Mouse (Mus musculus) hindbrain, embryonic 13.5 days (tissue): ENCODE results near the gene Agrn. TPM values are rescaled to one million over a fixed set of nuclear protein-coding genes. Genes with fewer than 3 reads are reported as not detected.
"Not testable (repeated sequence)": the region's sequence is repeated elsewhere in the genome, so short reads cannot be mapped to it uniquely, and the experiment has no call there.

Source experiments
- ATAC-seq: fragments of 200-750 bp; cut with Nextera tagmentation; 2 replicates; pipeline ENCODE4 v1.8.0; 2017; ENCODE audit warnings: moderate TSS enrichment; ENCODE audit not compliant: low FRiP score
- H3K27ac ChIP-seq: fragments of 300-500 bp; sonication (generic); 2 replicates; pipeline ENCODE4 v1.5.1; 2015; ENCODE audit warnings: inconsistent platforms, mild to moderate bottlenecking, moderate library complexity
- H3K27me3 ChIP-seq: fragments of 300-500 bp; sonication (generic); 2 replicates; pipeline ENCODE4 v1.6.1; 2015; ENCODE audit warnings: mild to moderate bottlenecking, inconsistent platforms
- H3K36me3 ChIP-seq: fragments of 300-500 bp; sonication (generic); 2 replicates; pipeline ENCODE4 v1.6.1; 2015; ENCODE audit warnings: mild to moderate bottlenecking, inconsistent platforms
- H3K4me1 ChIP-seq: fragments of 300-500 bp; sonication (generic); replicated peaks from 2 replicates; pipeline ENCODE4 v1.6.1; 2015; ENCODE audit warnings: inconsistent platforms
- H3K4me2 ChIP-seq: fragments of 300-500 bp; sonication (generic); 2 replicates; pipeline ENCODE4 v1.6.1; 2015; ENCODE audit warnings: inconsistent platforms, mild to moderate bottlenecking, moderate library complexity
- H3K4me3 ChIP-seq: fragments of 300-500 bp; sonication (generic); 2 replicates; pipeline ENCODE4 v1.5.1; 2015; ENCODE audit warnings: mild to moderate bottlenecking, inconsistent platforms
- H3K9ac ChIP-seq: fragments of 300-500 bp; sonication (generic); 2 replicates; pipeline ENCODE4 v1.6.1; 2015; ENCODE audit warnings: mild to moderate bottlenecking, inconsistent platforms
- H3K9me3 ChIP-seq: fragments of 300-500 bp; sonication (generic); 2 replicates; pipeline ENCODE4 v1.6.1; 2016; ENCODE audit warnings: inconsistent platforms
- WGBS: fragments of 180-500 bp; shearing (Covaris S2); methylation state at CpG from one replicate; pipeline ENCODE4 v1.1.7; 2015; 5-methylcytosine and 5-hydroxymethylcytosine counted together
- polyA plus RNA-seq: library from polyadenylated mRNA; unstranded; fragments of >200 nt; fragmentation: Nextera tagmentation; extraction: Ambion mirVana; gene quantifications from 2 replicates; pipeline ENCODE4 v1.2.1, GENCODE M21; 2015

The Agrn gene
- polyA plus RNA-seq, 1 experiment from 2014 or later: 120 TPM

GRCm38 (mm10) chr4:156183747-156184146 is 13.5 kb downstream of the Agrn start:
- Histone ChIP-seq H3K27ac (no peak overlapping the region), H3K4me1 (peaks cover 92% of the 10 kb centered on the region), H3K9ac (peak overlapping the region; percentile 69), H3K4me3 (peak overlapping the region; percentile 62), H3K36me3 (peaks cover 36% of the 10 kb centered on the region), H3K4me2 (peak overlapping the region; percentile 86), H3K9me3 (no peaks in the 10 kb centered on the region), H3K27me3 (no peaks in the 10 kb centered on the region)
- no peak for ATAC-seq
- 86% methylated on average over 5 of the region's 5 CpGs for WGBS

- no peak for ATAC-seq
- H3K4me1 ChIP-seq: peaks cover 31% of the 10 kb centered on the region
- no peak overlapping the region for H3K4me3 ChIP-seq
These were observed 19.7 kb downstream of the Agrn start for GRCm38 (mm10) chr4:156177630-156178029.

GRCm38 (mm10) chr4:156171828-156172227 is 25.5 kb downstream of the Agrn start:
- Histone ChIP-seq H3K27me3 (no peaks in the 10 kb centered on the region), H3K9me3 (no peaks in the 10 kb centered on the region), H3K27ac (no peak overlapping the region), H3K9ac (no peak overlapping the region), H3K4me2 (no peak overlapping the region), H3K36me3 (peaks cover 100% of the 10 kb centered on the region), H3K4me1 (no peaks in the 10 kb centered on the region), H3K4me3 (no peak overlapping the region)
- ATAC-seq: no peak
- 98% methylated on average over 11 of the region's 11 CpGs for WGBS

More at GRCm38 (mm10) chr4:156177630-156178029, 19.7 kb downstream of the Agrn start:
- H3K27me3 ChIP-seq: no peaks in the 10 kb centered on the region
- WGBS: 98% methylated on average over 9 of the region's 9 CpGs
- H3K4me2 ChIP-seq: no peak overlapping the region
- H3K36me3 ChIP-seq: peaks cover 94% of the 10 kb centered on the region
- no peaks in the 10 kb centered on the region for H3K9me3 ChIP-seq
- H3K27ac ChIP-seq: no peak overlapping the region
- no peak overlapping the region for H3K9ac ChIP-seq

- Histone ChIP-seq H3K4me1 (no peaks in the 10 kb centered on the region), H3K9ac (no peak overlapping the region), H3K27me3 (no peaks in the 10 kb centered on the region), H3K9me3 (no peaks in the 10 kb centered on the region), H3K4me3 (no peak overlapping the region), H3K27ac (no peak overlapping the region), H3K4me2 (no peak overlapping the region), H3K36me3 (peaks cover 100% of the 10 kb centered on the region)
- ATAC-seq: no peak
- WGBS: 97% methylated on average over 10 of the region's 10 CpGs
These were observed 28.2 kb downstream of the Agrn start for GRCm38 (mm10) chr4:156169129-156169528.

- WGBS: 97% methylated on average over 8 of the region's 8 CpGs
- no peak for ATAC-seq
These were observed 28.7 kb downstream of the Agrn start for GRCm38 (mm10) chr4:156168611-156169010.

GRCm38 (mm10) chr4:156166477-156166876 is 30.8 kb downstream of the Agrn start:
- H3K9ac ChIP-seq: no peak overlapping the region
- H3K27me3 ChIP-seq: no peaks in the 10 kb centered on the region
- no peak overlapping the region for H3K27ac ChIP-seq
- H3K9me3 ChIP-seq: peaks cover 9% of the 10 kb centered on the region
- H3K4me3 ChIP-seq: no peak overlapping the region
- no peak for ATAC-seq
- no peaks in the 10 kb centered on the region for H3K4me1 ChIP-seq
- WGBS: 90% methylated on average over 9 of the region's 9 CpGs
- no peak overlapping the region for H3K4me2 ChIP-seq
- peaks cover 99% of the 10 kb centered on the region for H3K36me3 ChIP-seq

More at GRCm38 (mm10) chr4:156168611-156169010, 28.7 kb downstream of the Agrn start:
- H3K4me1 ChIP-seq: no peaks in the 10 kb centered on the region
- H3K27me3 ChIP-seq: no peaks in the 10 kb centered on the region
- H3K4me2 ChIP-seq: no peak overlapping the region
- no peak overlapping the region for H3K9ac ChIP-seq
- H3K9me3 ChIP-seq: no peaks in the 10 kb centered on the region
- H3K27ac ChIP-seq: no peak overlapping the region
- H3K36me3 ChIP-seq: peaks cover 100% of the 10 kb centered on the region
- no peak overlapping the region for H3K4me3 ChIP-seq

GRCm38 (mm10) chr4:156154771-156155170 is 42.5 kb downstream of the Agrn start:
- Histone ChIP-seq H3K4me2 (no peak overlapping the region), H3K27me3 (no peaks in the 10 kb centered on the region), H3K9me3 (peaks cover 18% of the 10 kb centered on the region), H3K4me3 (no peak overlapping the region), H3K36me3 (no peaks in the 10 kb centered on the region), H3K4me1 (no peaks in the 10 kb centered on the region), H3K9ac (no peak overlapping the region), H3K27ac (no peak overlapping the region)
- ATAC-seq: no peak
- WGBS: 89% methylated on average over 3 of the region's 3 CpGs

- not testable (repeated sequence) for H3K9me3 ChIP-seq, H3K36me3 ChIP-seq, H3K27ac ChIP-seq, H3K27me3 ChIP-seq, H3K4me3 ChIP-seq, ATAC-seq, H3K4me2 ChIP-seq, H3K4me1 ChIP-seq, H3K9ac ChIP-seq
- WGBS: 88% methylated on average over 10 of the region's 10 CpGs
These were observed 46.4 kb downstream of the Agrn start for GRCm38 (mm10) chr4:156150887-156151286.

- Histone ChIP-seq H3K4me2 (no peak overlapping the region), H3K27ac (no peak overlapping the region), H3K9ac (no peak overlapping the region), H3K36me3 (no peaks in the 10 kb centered on the region), H3K4me1 (peaks cover 4% of the 10 kb centered on the region; the same call in 1 of the 2 replicates), H3K9me3 (no peaks in the 10 kb centered on the region), H3K27me3 (no peaks in the 10 kb centered on the region), H3K4me3 (no peak overlapping the region)
- WGBS: 95% methylated on average over 30 of the region's 30 CpGs
- no peak for ATAC-seq
These were observed 60.8 kb downstream of the Agrn start for GRCm38 (mm10) chr4:156136285-156137100.

GRCm38 (mm10) chr4:156135801-156136200 is 61.5 kb downstream of the Agrn start:
- no peaks in the 10 kb centered on the region for H3K27me3 ChIP-seq
- ATAC-seq: no peak
- 95% methylated on average over 14 of the region's 14 CpGs for WGBS
- no peaks in the 10 kb centered on the region for H3K36me3 ChIP-seq
- no peaks in the 10 kb centered on the region for H3K9me3 ChIP-seq
- peaks cover 4% of the 10 kb centered on the region; the same call in 1 of the 2 replicates for H3K4me1 ChIP-seq
- H3K4me3 ChIP-seq: no peak overlapping the region
- no peak overlapping the region for H3K27ac ChIP-seq
- no peak overlapping the region for H3K9ac ChIP-seq
- no peak overlapping the region for H3K4me2 ChIP-seq

- H3K27ac ChIP-seq: no peak overlapping the region
- H3K27me3 ChIP-seq: no peaks in the 10 kb centered on the region
- H3K36me3 ChIP-seq: no peaks in the 10 kb centered on the region
These were observed 62.2 kb downstream of the Agrn start for GRCm38 (mm10) chr4:156135112-156135511.

GRCm38 (mm10) chr4:156133943-156134605 is 63.2 kb downstream of the Agrn start:
- Histone ChIP-seq H3K4me3 (no peak overlapping the region), H3K9ac (0 out of 2 replicates have a peak overlapping the region, but pooled peaks have one; percentile 46), H3K27ac (no peak overlapping the region), H3K4me2 (no peak overlapping the region), H3K36me3 (no peaks in the 10 kb centered on the region), H3K9me3 (no peaks in the 10 kb centered on the region), H3K4me1 (peaks cover 4% of the 10 kb centered on the region; the same call in 1 of the 2 replicates), H3K27me3 (no peaks in the 10 kb centered on the region)
- WGBS: 76% methylated on average over 12 of the region's 12 CpGs
- no peak for ATAC-seq

More at GRCm38 (mm10) chr4:156135112-156135511, 62.2 kb downstream of the Agrn start:
- H3K9me3 ChIP-seq: no peaks in the 10 kb centered on the region
- H3K4me1 ChIP-seq: peaks cover 4% of the 10 kb centered on the region; the same call in 1 of the 2 replicates
- H3K4me3 ChIP-seq: no peak overlapping the region
- H3K9ac ChIP-seq: no peak overlapping the region
- ATAC-seq: no peak
- WGBS: 95% methylated on average over 13 of the region's 13 CpGs
- no peak overlapping the region for H3K4me2 ChIP-seq
